Mouse (Mus musculus) embryo, embryonic 10 days (tissue): ENCODE data around the gene Sap30bp.

Source experiments
- DNase-seq: peaks from one replicate; pipeline ENCODE4 v3.0.0-alpha.2; 2015; ENCODE audit warnings: low spot score

Gene Sap30bp

GRCm38 (mm10) chr11:115933108-115933746 is at the start of gene Sap30bp, which contains the start of gene Recql5:
Gene Sap30bp, plus strand, starts transcription at chr11:115933282.
Gene Recql5, minus strand, starts transcription at chr11:115933477.
- DNase-seq, result peak; percentile 100

- DNase-seq, result no peak
Measured at GRCm38 (mm10) chr11:115884361-115884760, 48.7 kb upstream of the Sap30bp start.

- no peak for DNase-seq
Measured at GRCm38 (mm10) chr11:115885281-115885680, 47.8 kb upstream of the Sap30bp start.

- DNase-seq, result no peak
Measured at GRCm38 (mm10) chr11:115886446-115886845, 46.6 kb upstream of the Sap30bp start.

GRCm38 (mm10) chr11:115888020-115888419 is 45.1 kb upstream of the Sap30bp start:
- DNase-seq, result no peak

GRCm38 (mm10) chr11:115889159-115889558 is 43.9 kb upstream of the Sap30bp start:
- DNase-seq, result no peak

- DNase-seq, result no peak
Measured at GRCm38 (mm10) chr11:115892213-115892612, 40.9 kb upstream of the Sap30bp start.

- DNase-seq, result no peak
Measured at GRCm38 (mm10) chr11:115893071-115893470, 40.0 kb upstream of the Sap30bp start.

- peak; percentile 69 for DNase-seq
Measured at GRCm38 (mm10) chr11:115894755-115895520, 38.1 kb upstream of the Sap30bp start.

GRCm38 (mm10) chr11:115898446-115898845 is 34.6 kb upstream of the Sap30bp start:
- DNase-seq, result no peak

GRCm38 (mm10) chr11:115898886-115899285 is 34.2 kb upstream of the Sap30bp start:
- peak; percentile 40 for DNase-seq

- DNase-seq, result peak; percentile 93
Measured at GRCm38 (mm10) chr11:115899486-115900266, 33.4 kb upstream of the Sap30bp start, which contains the start of gene Smim5. Gene Smim5, plus strand, starts transcription at chr11:115899966.

- DNase-seq, result no peak
Measured at GRCm38 (mm10) chr11:115900561-115901337, 32.3 kb upstream of the Sap30bp start.

GRCm38 (mm10) chr11:115901338-115902161 is 31.5 kb upstream of the Sap30bp start:
- no peak for DNase-seq

GRCm38 (mm10) chr11:115902177-115902576 is 30.9 kb upstream of the Sap30bp start:
- DNase-seq, result no peak

- no peak for DNase-seq
Measured at GRCm38 (mm10) chr11:115902831-115903230, 30.3 kb upstream of the Sap30bp start.

GRCm38 (mm10) chr11:115903384-115904230 is 29.5 kb upstream of the Sap30bp start:
- no peak for DNase-seq

GRCm38 (mm10) chr11:115904231-115904955 is 28.7 kb upstream of the Sap30bp start:
- no peak for DNase-seq
